Comparison of ENCODE assay signal across 8 mouse cellular contexts in the genomic region with DNA sequence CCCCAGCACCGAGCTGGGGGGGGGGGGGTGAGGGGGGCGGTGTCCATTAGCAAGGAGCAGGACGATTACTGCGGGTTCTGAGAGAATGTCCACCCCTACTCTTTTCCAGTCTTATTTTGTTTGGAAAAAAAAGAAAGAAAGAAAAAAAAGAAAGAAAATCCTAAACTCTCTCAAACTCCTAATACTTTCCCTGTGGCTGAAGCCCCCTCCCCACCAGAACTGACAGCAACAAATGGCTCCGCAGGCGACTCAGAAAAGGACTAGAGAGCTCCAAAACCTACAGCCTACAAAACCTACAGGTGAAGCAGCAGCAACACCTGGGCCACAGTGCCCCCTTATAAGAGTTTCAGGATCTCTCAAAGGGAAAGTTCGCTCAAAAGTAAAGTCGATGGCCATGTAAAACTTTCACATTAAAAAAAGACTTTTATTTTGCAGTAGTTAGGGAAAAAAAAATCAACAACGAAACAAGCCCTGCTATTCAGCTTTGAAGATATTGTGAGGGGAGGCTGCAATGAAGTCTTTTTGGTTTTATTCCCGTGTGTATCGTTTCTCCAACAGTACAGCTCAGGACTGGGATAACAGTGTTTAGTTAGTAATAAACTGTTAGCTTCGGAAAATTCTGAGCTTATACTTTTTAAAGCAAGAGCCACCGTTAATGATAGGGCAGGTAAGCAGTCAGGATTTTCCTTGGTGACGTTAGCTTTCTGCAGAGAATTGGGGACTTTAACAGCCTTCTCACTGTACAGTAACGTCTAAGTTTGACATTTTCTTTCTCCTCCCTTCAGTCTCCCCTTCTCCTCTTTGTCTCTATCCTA. TPM values are rescaled to one million over a fixed set of nuclear protein-coding genes. Genes with fewer than 3 reads are reported as not detected.
A peak's percentile ranks its signal among the peaks of the same experiment; 100 is the strongest.
DNase-seq lines count a peak whose midpoint lies in the region; ATAC-seq and TF ChIP-seq lines count a peak whose summit lies in the region.

No protein-coding gene starts in this region.

- H3K4me2 ChIP-seq in heart, embryonic 12.5 days = peak overlapping the region; percentile 60
- peak overlapping the region; percentile 25 for H3K4me2 ChIP-seq in lung, postnatal 0 days (replicated peaks; ENCODE audit: low read depth, low read length)
- peak overlapping the region; percentile 35 for H3K4me2 ChIP-seq in limb, embryonic 15.5 days
- no peak overlapping the region for H3K4me2 ChIP-seq in stomach, postnatal 0 days (replicated peaks; ENCODE audit: low read depth)

- no peak for ATAC-seq in heart, embryonic 12.5 days (ENCODE audit: insufficient number of reproducible peaks, low FRiP score)
- no peak for ATAC-seq in lung, postnatal 0 days
- no peak for ATAC-seq in limb, embryonic 15.5 days (ENCODE audit: insufficient number of reproducible peaks, low FRiP score, low TSS enrichment, low read depth)
- no peak for ATAC-seq in stomach, postnatal 0 days (ENCODE audit: low FRiP score, low TSS enrichment)

- no peak overlapping the region for H3K9ac ChIP-seq in heart, embryonic 12.5 days
- H3K9ac ChIP-seq in lung, postnatal 0 days (replicated peaks; ENCODE audit: low read depth) = no peak overlapping the region
- no peak overlapping the region for H3K9ac ChIP-seq in limb, embryonic 15.5 days
- H3K9ac ChIP-seq in stomach, postnatal 0 days (ENCODE audit: low read length) = no peak overlapping the region

- peaks cover 84% of the 10 kb centered on the region for H3K27me3 ChIP-seq in heart, embryonic 12.5 days (replicated peaks)
- peaks cover 67% of the 10 kb centered on the region for H3K27me3 ChIP-seq in lung, postnatal 0 days (replicated peaks; ENCODE audit: insufficient read depth, low read length)
- peaks cover 84% of the 10 kb centered on the region for H3K27me3 ChIP-seq in limb, embryonic 15.5 days
- H3K27me3 ChIP-seq in stomach, postnatal 0 days (ENCODE audit: control insufficient read depth, insufficient read depth, low read length) = peaks cover 37% of the 10 kb centered on the region

- no peaks in the 10 kb centered on the region for H3K9me3 ChIP-seq in heart, embryonic 12.5 days (replicated peaks)
- no peaks in the 10 kb centered on the region for H3K9me3 ChIP-seq in lung, postnatal 0 days (ENCODE audit: low read length)
- no peaks in the 10 kb centered on the region for H3K9me3 ChIP-seq in limb, embryonic 15.5 days
- no peaks in the 10 kb centered on the region for H3K9me3 ChIP-seq in stomach, postnatal 0 days (ENCODE audit: control insufficient read depth, low read length)

- no peak for TF ChIP-seq EP300 in lung, postnatal 0 days (IDR thresholded peaks at IDR 0.05)
- no peak for TF ChIP-seq EP300 in stomach, postnatal 0 days (optimal IDR thresholded peaks at IDR 0.05)

- DNase-seq in heart, postnatal 36 days = no peak
- DNase-seq in lung, postnatal 0 days (ENCODE audit: low spot score) = no peak
- no peak for DNase-seq in lung, postnatal 10 days
- peak; percentile 16 for DNase-seq in stomach, postnatal 0 days (ENCODE audit: low spot score)
- DNase-seq in urinary bladder, postnatal 10 days (ENCODE audit: low spot score) = no peak
- DNase-seq in thymus, adult 18-20 months = no peak

- H3K36me3 ChIP-seq in heart, embryonic 12.5 days = no peaks in the 10 kb centered on the region
- no peaks in the 10 kb centered on the region for H3K36me3 ChIP-seq in lung, postnatal 0 days (ENCODE audit: insufficient read depth, low read length)
- H3K36me3 ChIP-seq in limb, embryonic 15.5 days = no peaks in the 10 kb centered on the region
- no peaks in the 10 kb centered on the region for H3K36me3 ChIP-seq in stomach, postnatal 0 days (ENCODE audit: control insufficient read depth, insufficient read depth, low read length)

- WGBS in heart, embryonic 12.5 days = 2% methylated on average over 15 of the region's 15 CpGs
- 1% methylated on average over 14 of the region's 15 CpGs for WGBS in lung, postnatal 0 days
- WGBS in limb, embryonic 15.5 days = under 1% methylated on average over 15 of the region's 15 CpGs
- 3% methylated on average over 15 of the region's 15 CpGs for WGBS in stomach, postnatal 0 days

- no peak for TF ChIP-seq CTCF in lung, postnatal 0 days (IDR thresholded peaks at IDR 0.05)
- no peak for TF ChIP-seq CTCF in stomach, postnatal 0 days (IDR thresholded peaks at IDR 0.05; ENCODE audit: low read depth)

- no peak overlapping the region for H3K27ac ChIP-seq in heart, embryonic 12.5 days (ENCODE audit: poor library complexity, severe bottlenecking)
- H3K27ac ChIP-seq in lung, postnatal 0 days (ENCODE audit: low read length) = no peak overlapping the region
- H3K27ac ChIP-seq in limb, embryonic 15.5 days = no peak overlapping the region
- H3K27ac ChIP-seq in stomach, postnatal 0 days (replicated peaks) = no peak overlapping the region

- intact Hi-C loops in heart, postnatal 36 days (cut with DNase I) = no loop called here

- H3K4me1 ChIP-seq in heart, embryonic 12.5 days (replicated peaks) = peaks cover 34% of the 10 kb centered on the region
- no peaks in the 10 kb centered on the region; the same call in 1 of the 2 replicates for H3K4me1 ChIP-seq in lung, postnatal 0 days (ENCODE audit: insufficient read depth, low read depth, low read length)
- H3K4me1 ChIP-seq in limb, embryonic 15.5 days = peaks cover 32% of the 10 kb centered on the region
- H3K4me1 ChIP-seq in stomach, postnatal 0 days (replicated peaks; ENCODE audit: control insufficient read depth, insufficient read depth) = 0 out of 2 replicates have a peak, but pooled peaks cover 5% of the 10 kb centered on the region

- H3K4me3 ChIP-seq in heart, embryonic 12.5 days = peak overlapping the region; percentile 32
- H3K4me3 ChIP-seq in lung, postnatal 0 days (ENCODE audit: low read depth, low read length) = no peak overlapping the region
- 0 out of 2 replicates have a peak overlapping the region, but pooled peaks have one; percentile 16 for H3K4me3 ChIP-seq in limb, embryonic 15.5 days
- H3K4me3 ChIP-seq in stomach, postnatal 0 days (ENCODE audit: low read depth, low read length) = peak overlapping the region; percentile 15; the same call in 1 of the 2 replicates

RNA-seq across cellular contexts. Expression of gene Pou3f2, which starts 7.4 kb away (rescaled TPM):
- 0.18 TPM in 1 of 2 replicates, not detected in the other for polyA plus RNA-seq in heart, embryonic 12.5 days (2016; fragmentation: Nextera tagmentation; extraction: Ambion mirVana)
- not detected for total RNA-seq in heart, postnatal 36 days (2021)
- polyA plus RNA-seq in lung, postnatal 0 days (2015; fragmentation: Nextera tagmentation; extraction: Ambion mirVana) = not detected in 2 replicates
- 0.12 and 0.13 TPM in 2 replicates for polyA plus RNA-seq in limb, embryonic 15.5 days (2015; fragmentation: Nextera tagmentation; extraction: Ambion mirVana)
- polyA plus RNA-seq in stomach, postnatal 0 days (2015; fragmentation: Nextera tagmentation; extraction: Ambion mirVana) = 0.02 TPM in 1 of 2 replicates, not detected in the other
